Mouse (Mus musculus): ENCODE measurements around the gene Frk.
A peak's percentile ranks its signal among the peaks of the same experiment; 100 is the strongest.

DNA sequence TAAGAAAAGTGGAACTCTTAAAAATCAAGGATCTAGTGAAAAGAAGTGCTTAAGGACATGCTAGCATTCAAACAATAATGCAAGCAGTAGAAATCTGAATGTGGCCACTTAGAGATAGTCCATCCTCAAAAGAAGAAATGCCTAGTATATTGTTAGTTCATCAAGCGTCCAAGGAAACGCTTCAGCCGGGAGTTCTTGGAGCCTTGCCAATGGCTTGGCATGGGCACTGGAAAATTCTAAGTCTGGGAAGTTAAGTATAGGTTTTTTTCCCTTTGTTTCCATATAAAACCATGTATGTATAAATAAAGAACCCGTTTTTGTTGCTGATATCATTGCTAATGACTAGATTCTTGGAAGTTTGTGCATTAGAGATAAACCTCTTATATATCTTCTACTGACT lies 21.7 kb upstream of the Frk start:
- TF ChIP-seq EP300 (IDR thresholded peaks at IDR 0.05) (peak; percentile 46), CTCF (IDR thresholded peaks at IDR 0.05) (no peak)
